Mouse (Mus musculus) spleen, postnatal 4 days (tissue): ENCODE measurements at regions not wholly inside any gene's neighbourhood (a gene's known extent, or its start where the extent isn't known, plus 50 kb on each side); places are given as distances from the start of the nearest gene placed in this dataset.
"Not testable (repeated sequence)": the region's sequence is repeated elsewhere in the genome, so short reads cannot be mapped to it uniquely, and the experiment has no call there.

Source experiments
- DNase-seq, 2 experiments: peaks; one replicate each; pipeline ENCODE4 v3.0.0; 2022; ENCODE audit warnings: low spot score in 2 of 2

DNA sequence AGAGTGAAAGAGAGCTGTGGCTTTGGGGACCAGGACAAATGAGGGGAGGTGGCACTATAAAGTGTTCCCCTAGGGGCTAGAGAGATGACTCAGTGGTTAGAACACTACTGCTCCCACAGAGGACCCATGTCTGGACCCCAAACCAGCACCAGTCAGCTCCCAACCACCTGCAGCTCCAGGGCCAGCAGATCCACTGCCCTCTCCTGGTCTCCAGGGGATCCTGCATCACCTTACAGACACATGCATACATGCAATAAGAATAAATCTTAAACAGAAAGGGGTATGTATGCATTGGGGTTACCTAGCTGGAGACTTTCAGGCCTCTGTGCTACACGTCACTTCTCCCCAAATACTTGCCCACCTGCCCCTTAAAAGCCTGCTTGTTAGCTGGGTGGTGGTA lies 93.8 kb upstream of the Zfp706 start:
- DNase-seq: no peak

DNA sequence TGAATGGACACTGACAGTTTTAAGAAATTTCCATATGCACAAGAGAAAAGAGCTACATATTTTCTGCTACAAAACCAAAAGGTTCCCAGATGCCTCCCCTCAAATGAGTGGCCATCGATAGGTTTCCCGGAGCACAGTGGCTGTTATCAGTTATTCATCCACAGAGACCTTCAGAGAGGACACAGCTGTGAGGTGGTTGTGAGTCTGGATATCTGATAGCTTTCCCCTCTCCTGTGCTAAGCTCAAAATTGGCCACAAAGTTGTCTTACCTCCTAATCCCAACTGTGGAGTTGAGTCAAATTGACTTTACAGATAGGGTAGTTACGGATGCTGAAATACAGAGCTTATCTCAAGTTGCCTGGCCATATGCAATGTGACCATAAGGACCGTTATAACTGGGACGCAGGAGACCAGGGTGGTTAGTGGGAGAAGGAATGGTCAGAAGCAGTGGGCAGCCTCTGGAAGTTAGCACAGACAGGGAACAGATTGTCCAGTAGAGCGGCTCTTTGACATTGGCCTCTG lies 93.3 kb upstream of the Zfp706 start:
- no peak for DNase-seq

DNA sequence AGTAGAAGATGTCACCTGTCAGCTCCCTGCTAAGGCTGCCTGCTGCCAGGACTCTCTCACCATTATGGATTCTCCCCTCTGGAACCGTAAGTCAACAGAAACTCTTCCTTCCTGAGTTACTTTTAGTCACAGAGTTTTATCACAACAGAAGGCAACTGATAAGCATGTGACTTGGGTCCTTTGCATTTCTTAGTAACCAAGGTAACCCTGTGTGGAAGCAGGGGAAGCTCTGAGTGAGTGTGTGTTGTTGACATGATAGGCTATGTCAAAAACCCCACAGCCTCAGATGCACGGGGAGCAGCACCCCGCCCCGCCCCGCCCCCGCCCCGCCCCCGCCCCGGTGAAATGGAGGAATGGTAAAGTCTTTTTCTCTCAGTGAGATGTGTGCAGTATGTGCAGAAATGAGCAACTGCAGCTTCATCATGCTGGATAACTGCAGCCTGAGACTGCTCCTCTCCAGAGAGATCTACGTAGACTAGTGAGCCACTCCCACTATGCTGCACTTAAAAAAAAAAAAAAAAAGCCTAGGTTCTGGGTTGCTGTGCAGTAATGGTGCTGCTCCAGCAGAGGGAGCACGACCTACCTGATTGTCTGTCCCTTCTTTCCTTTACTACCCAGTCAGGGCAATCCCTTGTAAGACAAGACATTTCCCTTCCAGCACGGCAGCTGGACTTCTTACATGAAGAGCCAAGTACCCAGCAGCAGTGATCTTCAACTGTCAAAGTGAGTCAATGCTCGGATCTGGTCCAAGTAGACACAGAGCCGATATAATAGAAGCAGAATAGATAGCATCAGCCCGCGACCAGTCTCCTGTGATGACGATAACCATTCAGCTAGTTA lies 92.6 kb upstream of the Zfp706 start:
- peak; percentile 37 to 79 for DNase-seq

DNA sequence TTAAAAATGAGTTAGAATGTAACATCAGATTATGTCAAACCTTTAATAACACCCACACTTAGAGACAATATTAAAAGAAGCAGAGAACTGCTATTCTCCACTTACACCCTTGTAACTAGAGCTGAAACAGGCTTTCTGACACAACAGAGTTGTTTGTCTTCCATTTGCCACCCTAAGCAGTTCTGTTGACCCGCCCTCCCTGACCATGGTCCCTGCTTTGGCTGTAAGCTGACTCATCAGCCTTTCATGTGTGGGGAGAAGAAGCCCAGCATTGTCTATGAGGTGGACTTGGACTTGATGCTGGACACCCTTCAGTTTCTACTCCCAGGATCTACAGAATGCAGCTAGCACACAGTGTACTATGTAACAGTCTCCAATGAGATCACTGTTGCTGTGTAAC lies 91.6 kb upstream of the Zfp706 start:
- DNase-seq: peak in 1 of 2 experiments; percentile 47

DNA sequence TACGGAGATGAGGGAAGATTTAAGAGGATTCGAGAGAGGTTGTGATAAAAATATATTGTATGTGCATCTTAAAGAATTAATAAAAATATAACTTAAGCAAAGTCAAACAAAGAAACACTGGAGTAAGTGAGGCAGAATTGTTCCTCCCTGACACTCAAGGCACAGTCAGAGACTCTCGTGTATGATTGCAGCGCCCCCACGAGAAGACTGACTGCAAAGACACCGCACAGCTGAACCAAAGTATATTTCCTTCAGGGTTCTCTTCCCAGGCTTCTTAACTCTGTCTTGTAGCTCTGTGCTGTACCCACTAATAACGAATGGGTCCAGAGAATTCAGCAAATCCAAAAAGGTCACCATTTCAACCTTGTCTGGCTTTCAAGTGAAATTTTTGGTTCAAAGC lies 89.9 kb upstream of the Zfp706 start:
- peak in 1 of 2 experiments; percentile 26 for DNase-seq

DNA sequence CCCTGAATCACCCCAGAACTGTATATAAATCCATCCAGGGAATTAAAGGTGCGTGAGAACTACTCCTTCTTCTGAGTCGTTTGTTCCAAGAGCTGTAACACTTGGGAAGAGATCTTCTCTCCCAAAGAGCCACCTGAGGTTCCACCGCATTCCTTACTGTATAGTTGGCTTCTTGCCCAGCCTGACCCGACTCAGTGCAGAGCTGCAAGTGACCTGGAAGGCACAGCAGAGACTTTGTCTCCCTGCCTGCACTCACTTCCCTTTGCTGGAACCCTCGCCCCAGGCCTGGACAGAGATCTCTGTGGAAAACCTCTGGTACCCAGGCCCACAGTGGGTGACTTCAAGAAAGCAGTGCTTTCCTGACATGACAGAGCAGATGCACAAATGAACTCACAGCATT lies 83.6 kb upstream of the Zfp706 start:
- DNase-seq: not testable (repeated sequence)

DNA sequence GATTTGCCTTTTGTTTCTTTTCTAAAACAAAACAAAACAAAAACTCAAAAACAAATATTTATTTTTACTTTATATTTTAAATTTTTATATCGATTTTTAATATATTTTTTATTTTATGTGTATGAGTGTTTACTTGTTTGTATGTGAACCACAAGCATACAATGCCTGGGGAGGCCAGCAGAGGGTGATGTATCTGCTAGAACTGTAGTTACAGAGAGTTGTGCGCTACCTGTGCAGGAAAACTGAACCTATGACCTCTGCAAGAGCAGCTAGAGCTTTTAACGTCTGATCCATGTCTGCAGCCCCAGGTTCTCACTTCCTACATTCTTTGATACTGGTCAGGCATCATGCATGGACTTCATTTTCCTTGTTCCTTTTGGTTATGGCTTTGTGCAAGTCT lies 76.2 kb upstream of the Zfp706 start:
- no peak for DNase-seq

DNA sequence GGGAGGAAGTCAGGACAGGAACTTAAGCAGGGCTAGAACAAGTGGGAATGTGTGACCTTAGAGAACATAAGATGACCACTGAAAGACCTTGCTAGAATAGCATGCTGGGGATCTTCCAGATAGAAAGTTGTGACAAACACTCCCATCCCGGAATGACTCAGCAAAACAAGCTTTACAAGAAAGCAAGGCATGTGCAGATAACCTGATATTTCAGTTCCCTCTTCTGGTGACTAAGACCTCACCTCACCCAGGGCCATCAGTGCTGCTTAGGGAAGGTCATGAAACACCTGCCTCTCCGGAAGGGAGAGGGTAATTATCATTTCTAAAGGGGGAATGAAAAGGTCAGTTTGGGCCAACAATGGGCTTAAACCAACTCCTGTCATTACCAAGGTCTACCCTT lies 74.3 kb upstream of the Zfp706 start:
- DNase-seq: no peak

DNA sequence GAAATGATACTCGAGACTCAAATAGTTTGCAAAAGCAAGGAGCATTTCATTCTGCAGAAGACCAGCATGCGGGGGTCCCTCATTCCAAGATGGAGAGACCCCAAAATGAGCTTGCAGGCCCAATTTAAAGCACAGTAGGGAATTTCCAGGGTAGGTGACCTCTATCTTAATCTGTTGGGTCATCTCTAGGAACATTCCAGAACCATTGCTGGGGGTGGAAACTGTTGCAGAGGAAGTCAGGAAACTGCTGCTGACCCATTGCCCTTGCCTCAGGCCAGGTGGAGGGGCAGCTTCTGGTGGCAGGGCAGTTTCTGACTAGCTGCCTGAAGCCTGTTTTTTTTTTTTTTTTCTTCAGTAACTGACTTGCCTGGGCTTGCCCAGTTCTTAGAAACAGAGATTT lies 73.4 kb upstream of the Zfp706 start:
- no peak for DNase-seq

DNA sequence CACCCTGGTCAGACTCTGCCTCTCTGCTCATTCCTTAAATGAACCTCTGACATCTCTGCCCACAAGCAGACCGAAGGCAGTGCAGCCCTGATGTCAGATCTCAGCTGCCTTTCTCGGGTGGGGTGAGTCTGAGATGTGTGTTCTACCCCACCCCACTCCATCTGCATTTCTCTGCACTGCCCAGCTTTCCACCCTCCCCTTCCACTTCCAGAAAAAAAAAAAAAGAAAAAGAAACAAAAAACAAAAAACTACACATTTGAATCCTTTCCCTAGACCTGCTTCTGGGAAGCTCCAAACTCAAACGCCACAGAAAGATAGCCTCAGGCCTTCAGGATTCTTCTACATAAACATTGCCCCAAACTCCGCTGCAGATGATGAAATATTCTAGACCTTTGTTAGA lies 72.8 kb upstream of the Zfp706 start:
- no peak for DNase-seq

DNA sequence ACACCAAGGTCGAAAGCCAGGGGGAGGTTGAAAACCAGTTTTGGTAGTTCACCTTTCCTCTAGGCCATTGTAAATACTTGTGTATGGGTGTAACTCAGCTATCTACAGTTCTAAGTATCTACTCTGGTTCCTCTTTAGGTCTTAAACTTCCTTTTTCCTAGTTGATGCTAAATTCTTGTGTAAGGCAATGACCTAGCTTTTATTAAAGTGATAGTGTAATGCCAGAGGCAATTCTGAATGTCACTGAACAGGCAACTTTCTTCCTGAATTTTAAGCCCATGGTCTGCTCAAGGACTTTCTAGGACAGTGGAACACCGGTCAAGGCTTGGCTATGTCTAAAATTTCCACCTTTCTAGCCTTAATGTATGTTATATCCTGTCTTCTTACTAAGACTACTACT lies 66.6 kb upstream of the Zfp706 start:
- DNase-seq: not testable (repeated sequence)

DNA sequence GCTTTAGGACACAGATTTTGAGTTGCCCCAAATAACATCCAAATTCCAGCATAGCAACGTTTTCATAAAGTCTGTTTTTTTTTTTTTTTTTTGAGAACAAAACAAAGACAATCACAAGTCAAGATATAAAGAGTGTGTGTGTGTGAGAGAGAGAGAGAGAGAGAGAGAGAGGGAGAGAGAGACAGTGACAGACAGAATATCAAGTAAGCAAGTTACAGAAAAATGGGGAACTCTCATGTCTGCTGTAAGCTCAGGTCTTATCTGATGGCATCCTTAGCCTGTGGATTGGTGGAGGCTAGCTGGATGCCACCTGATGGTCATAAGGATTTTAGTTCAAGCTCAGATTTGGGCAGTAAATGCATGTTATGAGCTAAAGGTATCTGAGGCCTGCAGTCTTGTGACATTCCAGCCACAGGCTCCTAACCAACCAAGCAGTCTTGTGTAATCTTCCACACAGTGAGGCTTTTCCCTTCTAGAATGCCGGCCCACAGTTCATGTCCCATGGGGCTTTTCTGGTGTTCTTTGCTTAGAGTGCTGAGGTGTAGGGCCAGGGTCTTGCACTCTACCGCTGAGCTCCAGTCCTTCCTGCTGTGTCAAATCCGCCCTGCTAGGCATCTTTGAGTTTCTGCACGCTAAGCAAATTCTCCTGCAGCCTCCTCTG lies 64.8 kb upstream of the Zfp706 start:
- no peak for DNase-seq

DNA sequence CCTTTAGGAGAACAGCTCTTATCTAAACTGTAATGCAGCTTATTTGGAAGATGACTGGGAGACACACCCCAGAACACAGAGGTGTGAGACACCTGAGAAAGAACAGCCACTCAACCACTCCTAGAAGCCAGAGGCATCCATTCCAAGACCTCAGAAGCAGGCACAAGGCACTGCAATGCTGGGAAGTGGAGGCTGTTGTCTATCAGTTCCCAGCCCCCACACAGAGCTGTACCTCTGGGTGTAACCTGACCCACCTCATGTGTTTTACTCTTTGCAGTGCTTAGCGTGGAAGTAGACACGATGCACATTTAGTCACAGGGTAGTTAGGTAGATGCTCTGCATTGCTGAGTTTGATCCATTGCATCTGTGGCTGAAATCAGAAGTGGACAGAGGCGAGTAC lies 62.6 kb upstream of the Zfp706 start:
- DNase-seq: no peak

DNA sequence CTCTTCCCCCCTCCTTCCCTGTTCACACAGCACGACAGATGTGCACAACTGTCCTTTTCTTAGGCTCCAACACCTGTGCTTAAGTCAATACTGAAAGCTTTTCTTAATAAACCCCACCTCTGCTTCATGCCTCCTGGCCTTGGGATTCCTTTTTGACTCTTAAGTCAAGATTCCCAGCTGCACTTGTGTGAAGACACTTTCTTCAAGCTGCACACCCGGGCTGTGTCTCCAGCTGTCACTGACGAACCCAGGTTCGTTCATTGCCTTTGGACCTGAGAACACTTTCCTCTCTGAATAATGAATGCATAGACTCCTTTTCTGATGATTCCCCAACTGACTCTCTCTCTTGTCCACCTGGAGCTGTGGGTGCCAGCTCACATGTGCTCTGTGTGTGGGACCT lies 59.8 kb upstream of the Zfp706 start:
- no peak for DNase-seq

DNA sequence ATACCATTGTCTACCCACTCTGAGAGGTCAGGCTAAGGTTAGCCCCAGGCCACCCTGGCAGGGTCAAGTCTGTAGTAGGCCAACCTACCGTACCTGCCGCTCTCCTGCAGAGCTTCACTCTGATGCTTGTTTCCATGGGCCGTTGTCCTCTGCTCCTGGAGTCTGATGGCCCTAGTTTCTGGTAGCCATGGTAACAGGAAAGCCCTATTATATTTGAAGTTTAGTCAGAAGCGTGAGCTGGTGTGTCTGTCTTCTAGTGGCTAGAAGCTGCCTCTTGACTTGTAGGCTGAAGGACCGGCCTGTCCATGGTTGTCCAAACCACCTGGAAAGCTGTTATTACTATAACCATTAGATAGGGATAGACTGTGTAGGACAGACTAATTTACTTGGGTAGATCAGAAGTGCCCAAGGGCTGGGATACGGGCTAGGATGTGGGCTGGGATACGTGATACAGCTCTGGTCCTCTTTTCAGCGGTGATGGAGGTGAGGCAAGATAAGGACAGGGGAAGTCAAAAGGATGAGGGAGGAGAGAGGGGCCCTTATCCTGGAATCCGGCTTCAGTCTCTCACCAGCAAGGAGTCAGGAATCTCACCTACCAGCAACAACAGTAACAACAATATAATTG lies 58.5 kb upstream of the Zfp706 start:
- DNase-seq: no peak

DNA sequence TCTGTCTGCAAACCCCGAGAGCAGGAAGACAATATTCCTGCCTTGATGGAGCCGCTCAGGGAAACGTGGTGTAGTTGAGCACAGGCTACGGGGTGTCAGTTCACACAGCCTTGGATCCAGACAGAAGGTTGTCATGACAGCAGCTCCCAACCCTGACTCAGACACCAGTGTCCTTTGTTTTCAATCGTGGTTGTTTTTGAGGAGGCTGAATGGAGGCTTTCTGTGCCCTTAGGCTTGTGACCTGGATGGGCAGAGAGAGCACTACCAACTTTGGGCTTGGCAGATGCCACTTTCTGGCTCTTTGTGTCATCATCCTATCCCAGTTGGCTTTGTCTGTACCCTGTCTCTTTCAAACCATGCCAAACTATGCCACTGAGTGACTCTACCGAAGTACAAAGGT lies 57.8 kb upstream of the Zfp706 start:
- no peak for DNase-seq

DNA sequence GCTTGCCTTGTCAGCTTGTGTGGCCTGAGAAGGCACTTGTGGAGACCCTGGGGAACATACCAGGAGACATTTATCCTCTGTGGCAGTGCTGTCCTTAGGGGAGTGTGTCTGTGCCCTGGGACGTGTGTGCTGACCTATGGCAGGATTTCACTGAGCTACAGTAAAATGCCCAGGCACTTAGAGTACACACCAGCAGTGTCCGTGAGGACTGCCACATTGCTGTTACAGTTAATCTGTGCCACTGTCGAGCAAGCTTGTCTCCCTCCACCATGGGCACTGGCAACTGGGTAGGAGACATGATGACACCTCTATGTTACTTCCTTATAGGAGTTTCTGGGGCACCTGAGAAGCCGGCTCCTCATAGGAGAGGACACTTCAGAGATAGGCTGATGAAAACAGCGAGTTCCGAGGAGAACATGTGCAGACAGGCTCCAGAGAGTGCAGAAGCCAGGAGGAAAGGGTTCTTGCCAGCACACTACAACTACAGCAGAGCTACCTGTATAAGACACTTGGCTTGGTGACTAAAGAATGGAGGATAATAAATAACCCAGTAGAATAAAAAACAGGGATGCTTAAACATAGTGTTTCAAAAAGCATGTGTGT lies 56.3 kb upstream of the Zfp706 start:
- DNase-seq: no peak

DNA sequence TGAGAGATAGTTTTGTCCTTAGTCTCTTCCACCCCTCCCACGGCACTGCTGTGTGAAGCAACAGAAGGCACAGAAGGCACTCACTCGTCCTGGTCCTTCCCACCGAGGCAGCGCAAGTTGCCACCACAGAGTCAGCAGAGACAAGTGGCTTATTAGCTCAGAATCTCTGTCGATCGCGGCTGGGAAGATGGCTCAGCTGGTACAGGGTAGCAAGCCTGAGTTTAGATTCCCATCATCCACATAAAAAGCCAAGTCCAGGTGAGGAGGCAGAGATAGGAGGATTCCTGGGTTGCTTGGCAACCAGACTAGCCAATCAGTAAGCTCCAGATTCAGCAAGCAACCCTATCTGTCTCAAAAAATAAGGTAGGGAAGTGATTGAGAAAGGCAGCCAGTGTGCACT lies 55.0 kb upstream of the Zfp706 start:
- no peak for DNase-seq

DNA sequence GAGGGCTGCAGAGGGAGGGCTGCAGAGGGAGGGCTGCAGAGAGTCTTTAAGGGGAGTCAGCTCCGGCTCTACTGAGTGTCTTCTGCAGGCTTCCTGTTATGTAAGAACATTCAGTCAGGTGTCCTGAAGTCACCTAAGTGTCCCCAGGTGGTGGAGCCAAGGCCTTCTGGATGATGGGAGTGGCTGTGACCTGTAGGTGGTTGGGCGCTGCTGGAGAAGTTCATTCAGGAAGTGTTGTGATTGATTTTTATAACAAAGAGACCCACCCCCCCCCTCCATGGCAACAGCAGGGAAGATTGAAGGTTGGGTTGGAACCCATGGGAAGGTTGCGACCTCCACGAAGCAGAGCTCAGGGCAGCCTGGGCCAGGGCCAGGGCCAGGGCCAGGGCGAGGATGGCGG lies 53.9 kb upstream of the Zfp706 start:
- DNase-seq: no peak

DNA sequence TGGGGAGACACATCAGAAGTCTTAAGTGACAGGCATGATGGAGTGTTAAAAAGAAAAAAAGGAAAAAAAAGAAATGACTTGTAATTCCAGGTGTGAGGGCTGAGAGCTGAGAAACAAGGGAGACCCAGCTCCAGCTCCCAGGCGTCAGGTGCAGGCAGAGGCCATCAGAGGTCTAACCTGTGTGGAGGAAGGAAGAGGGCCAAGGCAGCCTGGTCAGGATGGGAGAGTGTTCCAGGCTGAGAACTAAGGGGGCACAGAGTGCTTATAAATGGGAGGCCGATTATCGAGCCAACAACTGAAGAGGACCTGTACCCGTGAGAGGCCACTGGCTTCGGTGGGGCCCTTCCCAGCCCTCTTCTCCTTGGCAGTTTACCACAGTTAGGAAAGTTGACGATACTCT lies 53.3 kb upstream of the Zfp706 start:
- DNase-seq: peak in 1 of 2 experiments; percentile 5
